Mouse (Mus musculus): ENCODE results near the gene Akap2. TPM values are rescaled to one million over a fixed set of nuclear protein-coding genes. Genes with fewer than 3 reads are reported as not detected.

The Akap2 gene
- total and polyA plus RNA-seq, 3 experiments, result 1.7 to 7.2 TPM; not detected in 1

DNA sequence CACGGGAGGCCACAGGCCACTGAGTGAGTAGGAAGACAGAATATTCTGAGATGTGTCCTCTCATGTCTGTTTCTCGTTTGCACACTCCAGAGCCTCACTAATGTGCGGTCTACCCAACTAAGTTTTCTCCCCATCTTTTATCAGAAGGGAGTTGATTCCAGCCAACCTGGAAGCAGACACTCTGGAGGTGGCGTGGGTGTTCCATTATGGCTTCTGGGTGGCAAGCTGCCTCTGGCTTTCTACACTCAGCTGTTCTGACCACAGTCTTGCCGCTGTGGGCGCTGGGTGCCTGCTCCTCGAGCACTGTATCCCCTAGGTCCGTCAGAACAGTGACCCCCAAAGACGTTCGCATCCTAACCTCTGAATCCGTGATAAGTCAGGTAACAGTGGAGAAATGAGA lies 34.5 kb upstream of the Akap2 start:
- no peaks in the 10 kb centered on the region for H3K9me3 ChIP-seq (replicated peaks; ENCODE audit: insufficient read depth, low read length)
- peaks cover 0 to 5% of the 10 kb centered on the region in 2 experiments; a peak in 1 of 4 replicates for H3K27me3 ChIP-seq (ENCODE audit: control insufficient read depth in 1 of 2, insufficient read depth in 2 of 2, low read length in 2 of 2)
- H3K79me2 ChIP-seq (ENCODE audit: control insufficient read depth, insufficient read depth, low read length, poor library complexity), result no peaks in the 10 kb centered on the region
- no peak overlapping the region for H3K4me3 ChIP-seq (ENCODE audit: control insufficient read depth in 1 of 2, insufficient read depth in 1 of 2, low read depth in 2 of 2, low read length in 2 of 2)
- H3K27ac ChIP-seq (ENCODE audit: control insufficient read depth, low read depth, low read length), result no peak overlapping the region
- DNase-seq (ENCODE audit: low read depth, low spot score), result no peak
- TF ChIP-seq MAFK (IDR thresholded peaks at IDR 0.05; ENCODE audit: borderline replicate concordance, low read depth, low read length) (no peak), BHLHE40 (IDR thresholded peaks at IDR 0.05; ENCODE audit: borderline replicate concordance, low read depth, low read length) (no peak), MAX (IDR thresholded peaks at IDR 0.05; ENCODE audit: low read length) (no peak), MXI1 (IDR thresholded peaks at IDR 0.05; ENCODE audit: low read depth, low read length) (no peak), CTCF (IDR thresholded peaks at IDR 0.05 in 2 of 3, conservative IDR thresholded peaks at IDR 0.05 in 1 of 3; ENCODE audit: control insufficient read depth in 1 of 3, insufficient read depth in 1 of 3, low read depth in 2 of 3, low read length in 3 of 3, poor library complexity in 1 of 3, severe bottlenecking in 1 of 3) (no peak)
- H3K9ac ChIP-seq (ENCODE audit: control insufficient read depth, low read depth, low read length, poor library complexity, severe bottlenecking), result no peak overlapping the region
- no peaks in the 10 kb centered on the region for H3K4me1 ChIP-seq (ENCODE audit: control insufficient read depth in 1 of 2, insufficient read depth in 2 of 2, low read length in 2 of 2)
- no peaks in the 10 kb centered on the region for H3K36me3 ChIP-seq (ENCODE audit: control insufficient read depth in 1 of 2, insufficient read depth in 2 of 2, low read length in 2 of 2)

DNA sequence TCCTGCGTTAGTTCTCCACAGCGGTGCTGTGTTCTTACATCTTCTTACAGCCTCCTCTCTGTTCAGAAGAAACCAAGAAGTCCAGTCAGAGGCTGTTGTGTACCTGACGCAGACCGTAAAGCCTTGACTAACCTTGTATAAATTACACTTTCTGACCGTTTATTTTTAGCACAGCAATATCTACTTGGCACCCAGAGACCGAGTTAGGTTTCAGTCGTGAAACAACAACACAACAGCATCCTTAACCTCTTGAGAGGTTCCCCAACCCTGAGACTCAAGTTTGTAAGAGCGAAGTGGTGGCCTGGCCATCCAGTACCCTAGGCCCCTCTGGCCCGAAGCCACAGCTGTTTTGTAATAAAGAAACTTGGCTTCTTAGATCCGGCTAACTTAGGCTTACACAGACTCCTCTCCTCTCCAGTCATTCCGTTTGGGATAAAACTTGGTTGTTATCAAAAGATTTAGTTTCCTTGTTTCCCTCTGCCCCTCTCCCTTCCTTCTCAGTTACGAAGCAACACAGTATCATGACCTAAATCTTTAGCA lies 32.7 kb upstream of the Akap2 start:
- H3K4me1 ChIP-seq (ENCODE audit: control insufficient read depth in 1 of 2, insufficient read depth in 2 of 2, low read length in 2 of 2), result no peaks in the 10 kb centered on the region
- DNase-seq (ENCODE audit: low read depth, low spot score), result no peak
- no peak for TF ChIP-seq SIN3A (IDR thresholded peaks at IDR 0.05; ENCODE audit: low read length)

DNA sequence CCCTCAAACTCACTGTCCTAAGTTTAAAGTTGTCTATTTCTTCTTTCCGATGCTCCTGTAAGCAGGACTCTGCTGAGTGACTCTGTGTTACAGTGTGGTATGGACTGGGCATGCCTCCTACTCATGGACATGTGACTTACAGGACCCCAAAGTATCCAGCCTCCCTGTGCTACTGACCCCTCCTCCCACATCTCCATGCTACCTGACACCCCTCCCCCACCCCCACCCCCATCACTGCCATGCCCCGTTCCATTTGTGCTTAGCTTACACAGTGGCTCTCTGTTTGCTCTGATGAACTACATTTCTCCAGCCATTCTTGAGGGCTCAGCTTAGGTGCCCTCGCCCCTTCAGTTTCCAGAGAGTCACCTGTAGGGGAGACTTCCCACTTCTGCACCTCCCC lies 30.7 kb upstream of the Akap2 start:
- Histone ChIP-seq H3K4me3 (ENCODE audit: control insufficient read depth in 1 of 2, insufficient read depth in 1 of 2, low read depth in 2 of 2, low read length in 2 of 2) (no peak overlapping the region), H3K27ac (ENCODE audit: control insufficient read depth, low read depth, low read length) (no peak overlapping the region), H3K9ac (ENCODE audit: control insufficient read depth, low read depth, low read length, poor library complexity, severe bottlenecking) (no peak overlapping the region), H3K79me2 (ENCODE audit: control insufficient read depth, insufficient read depth, low read length, poor library complexity) (no peaks in the 10 kb centered on the region), H3K36me3 (ENCODE audit: control insufficient read depth in 1 of 2, insufficient read depth in 2 of 2, low read length in 2 of 2) (no peaks in the 10 kb centered on the region), H3K4me1 (ENCODE audit: control insufficient read depth in 1 of 2, insufficient read depth in 2 of 2, low read length in 2 of 2) (no peaks in the 10 kb centered on the region), H3K27me3 (ENCODE audit: control insufficient read depth in 1 of 2, insufficient read depth in 2 of 2, low read length in 2 of 2) (peaks cover 0 to under 1% of the 10 kb centered on the region in 2 experiments; a peak in 1 of 4 replicates), H3K9me3 (replicated peaks; ENCODE audit: insufficient read depth, low read length) (no peaks in the 10 kb centered on the region)
- no peak for DNase-seq (ENCODE audit: low read depth, low spot score)
- no peak for TF ChIP-seq SIN3A (IDR thresholded peaks at IDR 0.05; ENCODE audit: low read length)
- no peak for TF ChIP-seq SMC3 (IDR thresholded peaks at IDR 0.05; ENCODE audit: low read depth, low read length)
- TF ChIP-seq ELF1 (IDR thresholded peaks at IDR 0.05; ENCODE audit: low read depth, low read length), result no peak
- TF ChIP-seq CTCF (IDR thresholded peaks at IDR 0.05 in 2 of 3, conservative IDR thresholded peaks at IDR 0.05 in 1 of 3; ENCODE audit: control insufficient read depth in 1 of 3, insufficient read depth in 1 of 3, low read depth in 2 of 3, low read length in 3 of 3, poor library complexity in 1 of 3, severe bottlenecking in 1 of 3), result no peak
- no peak for TF ChIP-seq MAX (IDR thresholded peaks at IDR 0.05; ENCODE audit: low read length)
- no peak for TF ChIP-seq KAT2A (conservative IDR thresholded peaks at IDR 0.05; ENCODE audit: low read depth, low read length)
- TF ChIP-seq EP300 (IDR thresholded peaks at IDR 0.05; ENCODE audit: low read depth in 1 of 2, low read length in 2 of 2), result no peak
- TF ChIP-seq MXI1 (IDR thresholded peaks at IDR 0.05; ENCODE audit: low read depth, low read length), result no peak
- TF ChIP-seq GABPA (IDR thresholded peaks at IDR 0.05; ENCODE audit: low read depth, low read length), result no peak
- no peak for TF ChIP-seq POLR2A (IDR thresholded peaks at IDR 0.05; ENCODE audit: control insufficient read depth in 1 of 2, insufficient read depth in 1 of 2, low read depth in 1 of 2, low read length in 2 of 2, poor library complexity in 1 of 2)
- no peak for TF ChIP-seq NELFE (IDR thresholded peaks at IDR 0.05; ENCODE audit: low read depth, low read length)
- no peak for TF ChIP-seq MYB (IDR thresholded peaks at IDR 0.05; ENCODE audit: low read depth, low read length)
- TF ChIP-seq POLR2AphosphoS5 (IDR thresholded peaks at IDR 0.05; ENCODE audit: borderline replicate concordance, low read depth, low read length), result no peak
- TF ChIP-seq USF1 (IDR thresholded peaks at IDR 0.05; ENCODE audit: low read depth, low read length), result no peak
- no peak for TF ChIP-seq ZMIZ1 (IDR thresholded peaks at IDR 0.05; ENCODE audit: low read depth, low read length)
- TF ChIP-seq TAL1 (IDR thresholded peaks at IDR 0.05; ENCODE audit: low read length), result no peak

More for the DNA sequence above, 32.7 kb upstream of the Akap2 start:
- Histone ChIP-seq H3K27me3 (ENCODE audit: control insufficient read depth in 1 of 2, insufficient read depth in 2 of 2, low read length in 2 of 2) (peaks cover 0 to 4% of the 10 kb centered on the region in 2 experiments; a peak in 1 of 4 replicates), H3K4me3 (ENCODE audit: control insufficient read depth in 1 of 2, insufficient read depth in 1 of 2, low read depth in 2 of 2, low read length in 2 of 2) (no peak overlapping the region), H3K27ac (ENCODE audit: control insufficient read depth, low read depth, low read length) (no peak overlapping the region), H3K9ac (ENCODE audit: control insufficient read depth, low read depth, low read length, poor library complexity, severe bottlenecking) (no peak overlapping the region), H3K79me2 (ENCODE audit: control insufficient read depth, insufficient read depth, low read length, poor library complexity) (no peaks in the 10 kb centered on the region), H3K36me3 (ENCODE audit: control insufficient read depth in 1 of 2, insufficient read depth in 2 of 2, low read length in 2 of 2) (no peaks in the 10 kb centered on the region), H3K9me3 (replicated peaks; ENCODE audit: insufficient read depth, low read length) (no peaks in the 10 kb centered on the region)
